Mouse (Mus musculus) right cerebral cortex, postnatal 25 days (tissue): ENCODE data around the gene Pi4k2a.
A peak's percentile ranks its signal among the peaks of the same experiment; 100 is the strongest.

Experiments
- DNase-seq: peaks from one replicate; pipeline ENCODE4 v3.0.0; 2022

Gene Pi4k2a

GRCm38 (mm10) chr19:42089748-42090595, at the start of gene Pi4k2a:
Pi4k2a (plus strand) TSS chr19:42090470.
- DNase-seq, result peak; percentile 99

GRCm38 (mm10) chr19:42043988-42044387, 46.3 kb upstream of the Pi4k2a start:
- DNase-seq, result no peak

DNA sequence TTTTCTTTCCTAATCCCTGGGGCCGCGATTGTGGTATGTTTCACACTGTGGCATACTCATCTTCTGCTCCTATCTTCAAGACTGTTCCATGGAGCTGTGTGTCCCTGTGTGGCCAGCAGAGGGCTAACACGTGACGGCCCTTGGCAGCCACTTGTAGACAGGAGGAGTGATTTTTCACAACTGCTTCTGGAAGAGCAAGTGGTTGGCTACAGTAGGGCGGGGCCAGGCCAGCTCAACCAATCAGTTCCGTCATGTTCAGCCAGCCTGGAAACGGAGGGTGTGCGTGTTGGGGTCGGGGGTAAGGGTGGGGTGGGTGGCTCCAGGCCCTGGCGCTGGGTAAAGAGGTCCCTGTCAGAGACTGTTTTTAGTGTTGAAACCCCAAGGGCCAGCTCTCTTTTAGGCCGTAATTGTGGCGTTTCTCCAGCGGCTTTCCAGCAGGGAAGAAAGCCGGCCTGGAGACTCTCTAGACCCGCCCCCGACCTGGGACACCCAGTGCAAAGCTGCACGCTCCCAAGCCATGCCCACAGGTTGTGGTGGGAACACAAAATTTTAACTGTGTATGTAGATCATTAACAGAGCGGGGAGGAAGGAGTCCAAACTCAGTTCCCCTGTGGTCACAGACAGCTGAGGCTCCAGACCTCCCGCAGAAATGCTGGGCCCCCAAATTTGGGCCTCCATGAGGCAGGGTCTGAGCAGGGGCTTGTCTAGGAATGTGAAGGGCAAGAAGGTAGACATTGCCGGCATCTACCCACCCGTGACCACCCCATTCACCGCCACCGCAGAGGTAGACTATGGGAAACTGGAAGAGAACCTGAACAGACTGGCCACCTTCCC, 44.8 kb upstream of the Pi4k2a start, which contains the start of gene Hoga1:
Gene Hoga1 (plus strand): TSS at position 342 of the 834 bp plus-strand sequence.
- DNase-seq, result peak; percentile 22

GRCm38 (mm10) chr19:42050251-42050650, 40.0 kb upstream of the Pi4k2a start:
- no peak for DNase-seq

DNA sequence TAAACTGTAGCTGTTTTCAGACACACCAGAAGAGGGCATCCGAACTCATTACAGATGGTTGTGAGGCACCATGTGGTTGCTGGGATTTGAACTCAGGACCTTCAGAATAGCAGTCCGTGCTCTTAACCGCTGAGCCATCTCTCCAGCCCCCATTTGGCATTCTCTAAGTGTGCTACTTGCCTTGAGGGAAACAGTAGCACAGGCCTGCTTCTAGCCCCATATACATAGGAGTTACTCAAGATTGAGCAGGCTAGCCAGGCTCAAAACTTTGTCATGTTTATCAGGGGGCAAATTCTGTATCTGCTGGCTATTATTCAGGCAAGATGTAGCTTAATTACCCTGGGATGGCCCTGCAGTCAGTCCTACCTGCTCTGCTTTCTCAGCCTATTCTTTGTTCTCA, 38.9 kb upstream of the Pi4k2a start:
- no peak for DNase-seq

- DNase-seq, result no peak
These were observed 38.3 kb upstream of the Pi4k2a start, which contains the start of gene 4933411K16Rik for GRCm38 (mm10) chr19:42051948-42052347. 4933411K16Rik (plus strand) TSS chr19:42052248.

DNA sequence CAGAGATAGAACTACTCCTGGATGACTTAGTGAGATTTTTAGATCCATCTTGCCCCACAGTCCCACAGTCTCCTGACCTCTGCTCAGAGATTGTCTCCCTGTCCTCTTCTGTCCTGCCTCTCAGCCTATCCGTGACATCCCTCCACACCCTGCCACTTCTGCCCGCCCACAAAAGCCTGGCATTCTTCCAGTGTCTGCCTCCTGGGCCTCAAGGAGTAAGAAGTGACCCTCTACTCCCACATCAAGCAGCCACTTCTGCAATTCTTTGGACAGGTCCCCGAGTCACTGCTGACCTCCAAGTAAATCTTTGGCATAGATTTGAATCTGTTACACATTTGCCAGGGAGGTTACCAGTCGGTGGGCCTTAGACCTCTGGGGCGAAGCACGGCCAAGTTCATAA, 36.0 kb upstream of the Pi4k2a start:
- DNase-seq, result no peak

GRCm38 (mm10) chr19:42055881-42056280, 34.4 kb upstream of the Pi4k2a start:
- DNase-seq, result no peak

DNA sequence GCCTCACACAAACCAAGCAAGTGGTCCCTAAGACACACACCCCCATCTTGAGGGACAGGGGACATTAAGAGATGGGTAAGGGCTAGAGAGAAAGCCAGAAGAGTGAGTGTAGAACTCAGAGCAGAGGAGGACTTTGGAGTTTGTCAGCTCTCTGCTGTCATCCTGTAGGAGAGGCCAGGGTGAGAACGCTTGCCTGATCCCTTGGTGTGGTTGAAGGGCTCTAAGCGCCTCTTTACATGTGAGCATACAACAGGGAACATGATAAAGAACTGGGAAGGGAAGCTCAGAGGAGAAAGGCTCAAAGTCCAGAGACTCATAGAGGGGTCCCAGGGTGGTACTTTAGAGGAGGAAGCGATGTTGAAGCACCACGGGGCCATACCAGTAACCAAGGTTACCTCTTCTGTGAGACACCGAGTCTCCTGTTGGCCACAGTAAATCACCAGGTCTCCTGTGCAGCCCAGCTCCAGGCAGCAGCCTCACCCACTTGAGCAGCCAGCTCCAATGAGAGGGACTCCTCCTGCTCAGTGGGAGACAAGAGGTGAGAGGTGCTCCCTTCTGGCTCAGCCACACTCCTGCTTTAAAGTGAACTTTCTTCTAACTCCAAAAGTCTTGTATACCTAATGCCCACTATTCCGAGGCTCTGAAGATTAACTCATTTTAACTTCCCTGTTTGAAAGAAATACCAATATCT, 33.4 kb upstream of the Pi4k2a start:
- no peak for DNase-seq

- no peak for DNase-seq
These were observed 31.8 kb upstream of the Pi4k2a start for GRCm38 (mm10) chr19:42058426-42058825.

DNA sequence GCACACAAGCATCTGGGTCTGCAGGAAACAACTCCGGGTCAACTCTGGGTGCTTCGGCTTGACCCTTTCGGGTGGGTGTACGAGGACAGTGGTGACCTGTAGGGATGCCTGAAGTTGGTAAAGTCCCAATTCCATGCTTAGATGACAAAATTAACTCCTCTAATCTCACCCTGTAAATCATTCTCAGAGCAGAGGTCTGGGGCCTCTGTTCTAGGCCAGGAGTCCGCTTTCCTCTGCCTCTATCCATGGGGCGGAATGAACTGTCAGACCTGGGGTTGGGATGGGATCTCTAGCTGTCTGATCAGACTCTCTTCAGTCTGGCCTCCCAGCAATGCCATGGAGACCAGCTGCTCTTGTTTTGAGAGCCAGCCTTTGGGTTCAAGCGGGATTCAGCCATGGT, 28.8 kb upstream of the Pi4k2a start:
- DNase-seq, result no peak

GRCm38 (mm10) chr19:42068441-42069240, 21.6 kb upstream of the Pi4k2a start:
- no peak for DNase-seq

GRCm38 (mm10) chr19:42069241-42069525, 21.1 kb upstream of the Pi4k2a start:
- no peak for DNase-seq

GRCm38 (mm10) chr19:42071221-42071620, 19.0 kb upstream of the Pi4k2a start:
- no peak for DNase-seq

GRCm38 (mm10) chr19:42071886-42072608, 18.2 kb upstream of the Pi4k2a start:
- DNase-seq, result no peak

DNA sequence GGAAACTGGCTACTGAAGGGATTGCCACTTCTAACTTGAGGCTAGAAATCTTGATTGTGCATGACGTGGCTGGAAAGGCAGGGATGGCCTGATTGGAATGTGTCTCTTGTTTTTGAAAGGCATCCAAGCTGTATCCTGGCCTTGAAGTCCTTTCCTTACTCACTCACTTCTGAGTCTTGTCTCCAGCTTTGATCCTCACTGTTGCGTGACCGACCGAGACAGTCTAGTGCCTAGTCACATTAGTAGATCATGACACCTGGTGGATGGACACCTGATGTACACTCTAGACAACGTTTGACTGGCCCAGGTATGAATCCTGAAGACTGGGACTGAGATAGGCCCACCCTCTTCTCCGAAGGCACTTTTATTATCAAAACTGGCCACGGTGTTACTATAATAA, 17.5 kb upstream of the Pi4k2a start:
- no peak for DNase-seq

GRCm38 (mm10) chr19:42075051-42075450, 15.2 kb upstream of the Pi4k2a start:
- no peak for DNase-seq

DNA sequence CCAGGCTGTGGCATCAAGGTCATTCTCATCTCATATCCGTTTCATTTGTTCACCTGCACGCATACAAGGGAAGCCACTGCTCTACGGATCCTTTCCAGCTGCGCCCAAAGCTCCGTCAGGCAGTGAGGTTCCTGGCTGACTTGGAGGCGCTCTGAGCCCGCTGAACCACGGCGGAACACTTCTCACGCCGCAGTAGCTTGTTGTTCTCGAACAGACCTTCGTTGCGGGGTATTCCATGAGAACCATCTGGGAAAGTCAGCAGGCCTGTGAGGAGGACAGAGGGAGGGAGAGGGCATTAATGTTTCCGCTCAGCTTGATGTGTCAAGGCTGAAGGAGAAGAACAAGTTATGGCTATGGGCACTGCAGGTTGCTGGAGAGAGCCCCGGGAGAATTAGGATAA, 14.3 kb upstream of the Pi4k2a start:
- DNase-seq, result no peak

- DNase-seq, result no peak
These were observed 11.7 kb upstream of the Pi4k2a start for GRCm38 (mm10) chr19:42078566-42078965.

GRCm38 (mm10) chr19:42079006-42079405, 11.3 kb upstream of the Pi4k2a start:
- no peak for DNase-seq

DNA sequence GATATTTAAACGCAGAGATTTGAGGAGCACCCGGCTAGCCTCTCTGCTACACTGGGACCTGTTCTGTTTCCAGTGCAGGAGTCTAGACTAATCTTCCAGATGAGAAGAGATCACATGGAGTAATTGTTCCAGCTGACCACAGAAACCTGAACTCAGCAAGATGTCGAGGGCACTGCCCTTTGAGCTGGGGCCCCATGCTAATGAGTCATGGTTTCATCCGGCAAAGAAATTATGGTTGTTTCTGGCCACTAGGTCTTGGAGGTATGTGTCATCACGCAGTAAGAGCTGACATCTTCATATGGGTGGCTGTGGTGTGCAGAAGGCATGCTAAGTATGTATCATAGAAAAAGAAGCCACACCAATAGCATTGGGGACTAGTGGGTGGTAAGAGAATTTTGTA, 10.3 kb upstream of the Pi4k2a start:
- no peak for DNase-seq

DNA sequence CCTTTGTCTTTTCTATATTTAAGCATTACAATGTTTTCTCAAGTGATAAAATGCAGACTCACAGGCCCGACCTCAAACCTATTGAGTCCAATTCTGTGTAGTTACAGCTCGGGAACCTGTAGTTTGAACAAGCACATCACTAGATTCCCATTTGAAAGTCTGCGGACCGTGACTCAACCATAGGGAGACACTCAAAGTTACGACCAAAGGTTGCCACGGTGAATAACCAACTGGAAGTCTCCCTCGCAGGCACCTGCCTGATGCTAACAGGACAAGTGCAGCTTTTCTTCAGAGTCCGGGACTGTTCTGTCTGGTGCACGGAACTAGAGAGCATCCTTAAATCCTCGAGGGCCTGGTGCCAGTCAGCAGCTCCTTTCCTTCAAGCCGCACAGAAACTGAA, 9.8 kb upstream of the Pi4k2a start:
- DNase-seq, result no peak
